Mouse (Mus musculus) stomach, embryonic 14.5 days (tissue): ENCODE data around the gene Gse1. TPM values are rescaled to one million over a fixed set of nuclear protein-coding genes. Genes with fewer than 3 reads are reported as not detected.

Source experiments
- ATAC-seq: fragments of 200-750 bp; cut with Nextera tagmentation; 2 replicates; pipeline ENCODE4 v1.8.0; 2017; ENCODE audit warnings: low read depth, moderate TSS enrichment; ENCODE audit not compliant: insufficient number of reproducible peaks, insufficient read depth, low FRiP score
- H3K27ac ChIP-seq: fragments of 300-500 bp; sonication (generic); 2 replicates; pipeline ENCODE4 v1.5.1; 2014; ENCODE audit warnings: mild to moderate bottlenecking, low read length, moderate library complexity, mixed read lengths
- H3K27me3 ChIP-seq: fragments of 300-500 bp; sonication (generic); 2 replicates; pipeline ENCODE4 v1.6.1; 2014; ENCODE audit warnings: low read length, control low read depth, mixed read lengths; ENCODE audit not compliant: control insufficient read depth, insufficient read depth
- H3K36me3 ChIP-seq: fragments of 300-500 bp; sonication (generic); 2 replicates; pipeline ENCODE4 v1.6.1; 2014; ENCODE audit warnings: mild to moderate bottlenecking, control low read depth, low read length, moderate library complexity, mixed read lengths; ENCODE audit not compliant: control insufficient read depth, insufficient read depth
- H3K4me1 ChIP-seq: fragments of 300-500 bp; sonication (generic); 2 replicates; pipeline ENCODE4 v1.6.1; 2014; ENCODE audit warnings: low read length, control low read depth, mixed read lengths; ENCODE audit not compliant: control insufficient read depth, insufficient read depth
- H3K4me2 ChIP-seq: fragments of 300-500 bp; sonication (generic); replicated peaks from 2 replicates; pipeline ENCODE4 v1.6.1; 2014; ENCODE audit warnings: low read depth, low read length, control low read depth
- H3K4me3 ChIP-seq: fragments of 300-500 bp; sonication (generic); 2 replicates; pipeline ENCODE4 v1.5.1; 2014; ENCODE audit warnings: low read depth, low read length, control low read depth
- H3K9ac ChIP-seq: fragments of 300-500 bp; sonication (generic); replicated peaks from 2 replicates; pipeline ENCODE4 v1.6.1; 2014; ENCODE audit warnings: low read depth, mild to moderate bottlenecking, control low read depth, low read length, moderate library complexity, mixed read lengths
- H3K9me3 ChIP-seq: fragments of 300-500 bp; sonication (generic); 2 replicates; pipeline ENCODE4 v1.6.1; 2016; ENCODE audit warnings: low read depth, low read length, control low read depth; ENCODE audit not compliant: control insufficient read depth
- WGBS: fragments of 180-500 bp; shearing (Covaris S2); extraction: QIAGEN DNeasy Blood & Tissue Kit; methylation state at CpG from one replicate; pipeline ENCODE4 v1.1.7; 2014; 5-methylcytosine and 5-hydroxymethylcytosine counted together
- polyA plus RNA-seq: library from polyadenylated mRNA; unstranded; fragments of >200 nt; fragmentation: Nextera tagmentation; extraction: Ambion mirVana; gene quantifications from 2 replicates; pipeline ENCODE4 v1.2.1, GENCODE M21; 2014

Gse1 gene
- polyA plus RNA-seq, 1 experiment from 2014 or later: 11.1 TPM

GRCm38 (mm10) chr8:120485551-120486476 lies 257.6 kb downstream of the Gse1 start:
- no peak overlapping the region for H3K9ac ChIP-seq
- H3K36me3 ChIP-seq: no peaks in the 10 kb centered on the region
- 45% methylated on average over 21 of the region's 21 CpGs for WGBS
- H3K9me3 ChIP-seq: no peaks in the 10 kb centered on the region
- ATAC-seq: no peak
- peak overlapping the region; percentile 99; the same call in 1 of the 2 replicates for H3K4me2 ChIP-seq
- peaks cover 30% of the 10 kb centered on the region for H3K4me1 ChIP-seq
- 0 out of 2 replicates have a peak, but pooled peaks cover 4% of the 10 kb centered on the region for H3K27me3 ChIP-seq
- 0 out of 2 replicates have a peak overlapping the region, but pooled peaks have one; percentile 79 for H3K4me3 ChIP-seq
- H3K27ac ChIP-seq: no peak overlapping the region

- no peaks in the 10 kb centered on the region for H3K36me3 ChIP-seq
- peak overlapping the region; percentile 81 for H3K9ac ChIP-seq
- H3K27ac ChIP-seq: peak overlapping the region; percentile 88
- peak; percentile 5; the same call in 1 of the 2 replicates for ATAC-seq
- peak overlapping the region; percentile 79 for H3K4me3 ChIP-seq
- 0 out of 2 replicates have a peak, but pooled peaks cover 4% of the 10 kb centered on the region for H3K27me3 ChIP-seq
- 5% methylated on average over 50 of the region's 50 CpGs for WGBS
- peaks cover 35% of the 10 kb centered on the region for H3K4me1 ChIP-seq
- peak overlapping the region; percentile 99 for H3K4me2 ChIP-seq
- no peaks in the 10 kb centered on the region for H3K9me3 ChIP-seq
Observed at GRCm38 (mm10) chr8:120486477-120487376, 258.5 kb downstream of the Gse1 start.

- Histone ChIP-seq H3K9ac (peak overlapping the region; percentile 81), H3K27me3 (0 out of 2 replicates have a peak, but pooled peaks cover 4% of the 10 kb centered on the region), H3K36me3 (no peaks in the 10 kb centered on the region), H3K4me3 (peak overlapping the region; percentile 79), H3K4me1 (peaks cover 41% of the 10 kb centered on the region), H3K27ac (peak overlapping the region; percentile 88), H3K4me2 (peak overlapping the region; percentile 99), H3K9me3 (no peaks in the 10 kb centered on the region)
- peak; percentile 46 for ATAC-seq
- WGBS: 0% methylated on average over 33 of the region's 34 CpGs
Observed at GRCm38 (mm10) chr8:120487377-120487728, 259.1 kb downstream of the Gse1 start.

- peak; percentile 29; the same call in 1 of the 2 replicates for ATAC-seq
- Histone ChIP-seq H3K9me3 (no peaks in the 10 kb centered on the region), H3K27ac (peak overlapping the region; percentile 88), H3K4me1 (peaks cover 47% of the 10 kb centered on the region), H3K27me3 (0 out of 2 replicates have a peak, but pooled peaks cover 4% of the 10 kb centered on the region), H3K36me3 (no peaks in the 10 kb centered on the region), H3K4me3 (peak overlapping the region; percentile 79), H3K9ac (peak overlapping the region; percentile 81), H3K4me2 (peak overlapping the region; percentile 99)
- under 1% methylated on average over 54 of the region's 55 CpGs for WGBS
Observed at GRCm38 (mm10) chr8:120487729-120488510, 259.7 kb downstream of the Gse1 start.

- WGBS: under 1% methylated on average over 25 of the region's 25 CpGs
- ATAC-seq: no peak
- H3K36me3 ChIP-seq: no peaks in the 10 kb centered on the region
- H3K27me3 ChIP-seq: 0 out of 2 replicates have a peak, but pooled peaks cover 4% of the 10 kb centered on the region
- peak overlapping the region; percentile 79 for H3K4me3 ChIP-seq
- H3K9me3 ChIP-seq: no peaks in the 10 kb centered on the region
- peak overlapping the region; percentile 99 for H3K4me2 ChIP-seq
- H3K9ac ChIP-seq: peak overlapping the region; percentile 81
- peak overlapping the region; percentile 88; the same call in 1 of the 2 replicates for H3K27ac ChIP-seq
- H3K4me1 ChIP-seq: peaks cover 53% of the 10 kb centered on the region
Observed at GRCm38 (mm10) chr8:120488636-120489131, 260.4 kb downstream of the Gse1 start.

- H3K27me3 ChIP-seq: 0 out of 2 replicates have a peak, but pooled peaks cover 4% of the 10 kb centered on the region
- H3K9ac ChIP-seq: peak overlapping the region; percentile 81
- peak overlapping the region; percentile 79 for H3K4me3 ChIP-seq
- H3K9me3 ChIP-seq: no peaks in the 10 kb centered on the region
- H3K27ac ChIP-seq: peak overlapping the region; percentile 88; the same call in 1 of the 2 replicates
- H3K4me2 ChIP-seq: peak overlapping the region; percentile 99
- ATAC-seq: no peak
- peaks cover 59% of the 10 kb centered on the region for H3K4me1 ChIP-seq
- 1% methylated on average over 66 of the region's 73 CpGs for WGBS
- no peaks in the 10 kb centered on the region for H3K36me3 ChIP-seq
Observed at GRCm38 (mm10) chr8:120489142-120489754, 261.0 kb downstream of the Gse1 start.

GRCm38 (mm10) chr8:120489771-120490281 lies 261.6 kb downstream of the Gse1 start:
- no peak for ATAC-seq
- 0 out of 2 replicates have a peak, but pooled peaks cover 4% of the 10 kb centered on the region for H3K27me3 ChIP-seq
- no peak overlapping the region for H3K27ac ChIP-seq
- no peaks in the 10 kb centered on the region for H3K36me3 ChIP-seq
- H3K4me2 ChIP-seq: peak overlapping the region; percentile 99
- H3K4me3 ChIP-seq: peak overlapping the region; percentile 79
- H3K4me1 ChIP-seq: peaks cover 65% of the 10 kb centered on the region
- 19% methylated on average over 15 of the region's 15 CpGs for WGBS
- H3K9me3 ChIP-seq: no peaks in the 10 kb centered on the region
- peak overlapping the region; percentile 81 for H3K9ac ChIP-seq
